ENCODE assay signal across 12 mouse cellular contexts in genomic region chr12:76556745-76557389, GRCm38 (mm10). TPM values are rescaled to one million over a fixed set of nuclear protein-coding genes. Genes with fewer than 3 reads are reported as not detected.
DNase-seq lines count a peak whose midpoint lies in the region; ATAC-seq and TF ChIP-seq lines count a peak whose summit lies in the region.
"Had no signal": no experiment of that assay in that cellular context is flagged by ENCODE, and none has a peak within 500 bp of the region (broad histone marks: within the 10 kb centered on the region; RNA-seq: fewer than 3 reads in every experiment).

No protein-coding gene starts in this region.

- H3K9ac ChIP-seq in hindbrain, embryonic 12.5 days: no peak overlapping the region
- no peak overlapping the region for H3K9ac ChIP-seq in hindbrain, embryonic 13.5 days
- no peak overlapping the region for H3K9ac ChIP-seq in embryonic facial prominence, embryonic 11.5 days (replicated peaks; ENCODE audit: low read length)
- H3K9ac ChIP-seq in midbrain, embryonic 13.5 days (replicated peaks): 0 out of 2 replicates have a peak overlapping the region, but pooled peaks have one; percentile 14

- H3K4me2 ChIP-seq in hindbrain, embryonic 12.5 days (replicated peaks): no peak overlapping the region
- no peak overlapping the region for H3K4me2 ChIP-seq in hindbrain, embryonic 13.5 days
- no peak overlapping the region for H3K4me2 ChIP-seq in embryonic facial prominence, embryonic 11.5 days (ENCODE audit: low read depth, low read length)
- no peak overlapping the region for H3K4me2 ChIP-seq in midbrain, embryonic 13.5 days (replicated peaks)

- peaks cover 9% of the 10 kb centered on the region for H3K4me1 ChIP-seq in hindbrain, embryonic 12.5 days
- peaks cover 15% of the 10 kb centered on the region for H3K4me1 ChIP-seq in hindbrain, embryonic 13.5 days (replicated peaks)
- no peaks in the 10 kb centered on the region for H3K4me1 ChIP-seq in embryonic facial prominence, embryonic 11.5 days (ENCODE audit: control insufficient read depth, insufficient read depth, low read length)
- peaks cover 12% of the 10 kb centered on the region for H3K4me1 ChIP-seq in midbrain, embryonic 13.5 days (replicated peaks)

- TF ChIP-seq CTCF in brain, embryonic 14.5 days (IDR thresholded peaks at IDR 0.05; ENCODE audit: borderline replicate concordance, extremely low read depth, insufficient read depth, insufficient read length): no peak

- no peak overlapping the region for H3K4me3 ChIP-seq in hindbrain, embryonic 12.5 days
- H3K4me3 ChIP-seq in hindbrain, embryonic 13.5 days: no peak overlapping the region
- no peak overlapping the region for H3K4me3 ChIP-seq in embryonic facial prominence, embryonic 11.5 days (ENCODE audit: low read depth, low read length)
- no peak overlapping the region for H3K4me3 ChIP-seq in midbrain, embryonic 13.5 days (replicated peaks)

- peak; percentile 45 for DNase-seq in brain, embryonic 14.5 days (ENCODE audit: low read depth)
- DNase-seq in embryonic facial prominence, embryonic 11.5 days (ENCODE audit: low spot score): no peak
- DNase-seq in adrenal gland, postnatal 10 days: no peak
- no peak for DNase-seq in testis, postnatal 10 days (ENCODE audit: low spot score)
- DNase-seq: cerebellum, adult 11 months; left cerebral cortex, postnatal 4 days; thymus, postnatal 36 days had no signal

- WGBS in hindbrain, embryonic 12.5 days: 19% methylated on average over 6 of the region's 6 CpGs
- 17% methylated on average over 6 of the region's 6 CpGs for WGBS in hindbrain, embryonic 13.5 days
- WGBS in embryonic facial prominence, embryonic 11.5 days: 10% methylated on average over 6 of the region's 6 CpGs
- 12% methylated on average over 6 of the region's 6 CpGs for WGBS in midbrain, embryonic 13.5 days

- H3K9me3 ChIP-seq in hindbrain, embryonic 12.5 days (replicated peaks): no peaks in the 10 kb centered on the region
- H3K9me3 ChIP-seq in hindbrain, embryonic 13.5 days: no peaks in the 10 kb centered on the region
- no peaks in the 10 kb centered on the region for H3K9me3 ChIP-seq in embryonic facial prominence, embryonic 11.5 days (replicated peaks; ENCODE audit: control insufficient read depth, low read length)
- no peaks in the 10 kb centered on the region for H3K9me3 ChIP-seq in midbrain, embryonic 13.5 days
- H3K9me3 ChIP-seq: G1E had no signal

- H3K27ac ChIP-seq in hindbrain, embryonic 12.5 days: no peak overlapping the region
- H3K27ac ChIP-seq in hindbrain, embryonic 13.5 days: no peak overlapping the region
- no peak overlapping the region for H3K27ac ChIP-seq in embryonic facial prominence, embryonic 11.5 days (replicated peaks; ENCODE audit: low read depth, low read length)
- H3K27ac ChIP-seq in midbrain, embryonic 13.5 days: no peak overlapping the region
- H3K27ac ChIP-seq: macrophage had no signal

- ATAC-seq in hindbrain, embryonic 12.5 days (ENCODE audit: low FRiP score): peak; percentile 60; the same call in 1 of the 2 replicates
- no peak for ATAC-seq in hindbrain, embryonic 13.5 days (ENCODE audit: low FRiP score)
- peak; percentile 39; the same call in 1 of the 2 replicates for ATAC-seq in embryonic facial prominence, embryonic 11.5 days (replicated peaks; ENCODE audit: insufficient number of reproducible peaks, low FRiP score, low TSS enrichment, low read depth)
- peak; percentile 75 for ATAC-seq in midbrain, embryonic 13.5 days

- no peaks in the 10 kb centered on the region for H3K27me3 ChIP-seq in hindbrain, embryonic 12.5 days
- H3K27me3 ChIP-seq in hindbrain, embryonic 13.5 days: no peaks in the 10 kb centered on the region
- H3K27me3 ChIP-seq in embryonic facial prominence, embryonic 11.5 days (ENCODE audit: control insufficient read depth, insufficient read depth, low read length): no peaks in the 10 kb centered on the region
- no peaks in the 10 kb centered on the region for H3K27me3 ChIP-seq in midbrain, embryonic 13.5 days

- TF ChIP-seq POLR2A in brain, embryonic 14.5 days (IDR thresholded peaks at IDR 0.05; ENCODE audit: borderline replicate concordance, extremely low read depth, insufficient read depth, insufficient read length, poor library complexity, severe bottlenecking): no peak

- no peaks in the 10 kb centered on the region for H3K36me3 ChIP-seq in hindbrain, embryonic 12.5 days
- no peaks in the 10 kb centered on the region for H3K36me3 ChIP-seq in hindbrain, embryonic 13.5 days
- no peaks in the 10 kb centered on the region for H3K36me3 ChIP-seq in embryonic facial prominence, embryonic 11.5 days (replicated peaks; ENCODE audit: control insufficient read depth, insufficient read depth, low read depth, low read length)
- no peaks in the 10 kb centered on the region for H3K36me3 ChIP-seq in midbrain, embryonic 13.5 days

RNA-seq across cellular contexts. Expression of gene Plekhg3, which starts 26.2 kb away (rescaled TPM):
- 3.0 and 3.6 TPM in 2 replicates for polyA plus RNA-seq in hindbrain, embryonic 12.5 days (2016; fragmentation: Nextera tagmentation; extraction: Ambion mirVana)
- polyA plus RNA-seq in hindbrain, embryonic 13.5 days (2015; fragmentation: Nextera tagmentation; extraction: Ambion mirVana): 1.6 and 2.1 TPM in 2 replicates
- polyA plus RNA-seq in brain, embryonic 14.5 days (2012; rRNA removed): 3.1 and 5.2 TPM in 2 replicates
- 2.0 and 2.1 TPM in 2 replicates for polyA plus RNA-seq in embryonic facial prominence, embryonic 11.5 days (2014; fragmentation: Nextera tagmentation; extraction: Ambion mirVana)
- polyA plus RNA-seq in midbrain, embryonic 13.5 days (2015; fragmentation: Nextera tagmentation; extraction: Ambion mirVana): 0.78 and 1.4 TPM in 2 replicates
- total RNA-seq in adrenal gland, postnatal 10 days (2021): 10 to 100 TPM; 21.1 to 22.0 TPM
